Mouse (Mus musculus): ENCODE results near the gene St6galnac4.

The St6galnac4 gene

DNA sequence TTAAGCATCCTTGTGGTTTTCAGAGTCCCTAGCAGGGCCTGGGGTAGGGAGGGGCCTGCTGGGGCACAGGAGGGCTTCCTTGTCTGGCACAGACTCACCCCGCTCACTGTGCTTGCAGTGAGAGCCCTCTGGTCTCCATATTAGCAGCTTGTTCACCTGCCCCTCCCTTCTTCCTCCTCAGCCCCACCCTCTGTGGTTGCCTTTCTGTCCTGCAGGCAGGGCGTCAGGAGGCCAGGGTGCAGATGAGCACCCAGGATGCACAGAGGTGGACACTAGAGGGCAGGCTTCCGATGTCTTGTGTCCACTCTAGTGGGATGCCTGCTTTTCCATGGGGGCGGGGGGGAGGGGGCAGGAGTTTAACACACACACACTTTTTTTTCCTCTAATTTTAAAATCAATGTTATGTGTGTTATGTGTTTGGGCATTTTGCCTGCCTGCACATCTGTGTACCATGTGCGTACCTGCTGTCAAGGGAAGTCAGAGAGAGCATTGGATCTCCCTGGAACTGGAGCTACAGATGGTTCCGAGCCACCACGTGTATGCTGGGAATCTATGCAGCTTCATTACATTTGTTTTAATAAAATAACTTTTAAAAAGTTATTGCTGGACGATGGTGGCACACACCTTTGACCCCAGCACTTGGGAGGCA lies 14.6 kb downstream of the St6galnac4 start:
- DNase-seq (ENCODE audit: inconsistent ontology term) = no peak

DNA sequence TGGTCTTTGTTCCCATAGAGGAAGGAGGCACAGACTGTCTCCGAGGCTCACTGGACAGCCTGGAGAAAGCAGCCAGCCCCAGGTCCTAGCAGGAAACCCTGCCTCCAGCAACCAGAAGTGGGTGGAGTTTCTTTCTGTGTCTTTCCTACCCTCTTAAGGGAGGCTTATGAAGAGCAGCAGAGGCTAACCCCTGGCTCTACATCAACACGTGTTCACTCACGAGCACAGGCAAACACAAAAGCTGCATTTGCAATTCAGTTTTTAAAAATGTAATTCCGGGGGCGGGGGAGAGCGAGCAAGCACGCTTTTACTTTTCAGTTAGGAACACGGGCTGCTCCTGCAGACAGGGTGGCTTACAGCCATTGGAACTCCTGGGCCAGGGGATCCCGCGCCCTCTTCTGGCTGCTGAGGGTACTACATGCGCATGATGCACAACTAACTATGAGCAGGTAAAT lies 15.7 kb downstream of the St6galnac4 start:
- DNase-seq (ENCODE audit: inconsistent ontology term) = peak; percentile 81

DNA sequence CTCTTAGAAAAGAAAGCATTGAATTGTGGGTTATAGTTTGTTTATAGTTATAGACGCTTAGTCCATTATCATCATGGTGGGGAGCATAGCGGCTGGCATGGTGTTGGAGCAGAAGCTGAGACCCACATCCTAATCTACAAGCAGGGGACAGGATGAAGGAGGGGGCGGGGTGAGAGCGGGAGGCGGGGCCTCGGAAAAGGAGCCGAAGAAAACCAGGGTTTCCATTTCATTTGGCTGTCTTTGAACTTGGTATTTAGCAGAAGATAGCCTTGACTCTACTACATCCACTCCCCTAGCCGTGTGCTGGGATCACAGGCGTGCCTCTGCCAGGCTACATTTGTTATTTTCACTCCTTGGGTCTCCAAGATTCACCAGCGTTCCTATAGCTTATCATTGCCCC lies 17.7 kb downstream of the St6galnac4 start:
- DNase-seq (ENCODE audit: inconsistent ontology term) = no peak

- DNase-seq (ENCODE audit: inconsistent ontology term) = peak; percentile 86
Measured at GRCm38 (mm10) chr2:32606161-32607142, 19.6 kb downstream of the St6galnac4 start.

DNA sequence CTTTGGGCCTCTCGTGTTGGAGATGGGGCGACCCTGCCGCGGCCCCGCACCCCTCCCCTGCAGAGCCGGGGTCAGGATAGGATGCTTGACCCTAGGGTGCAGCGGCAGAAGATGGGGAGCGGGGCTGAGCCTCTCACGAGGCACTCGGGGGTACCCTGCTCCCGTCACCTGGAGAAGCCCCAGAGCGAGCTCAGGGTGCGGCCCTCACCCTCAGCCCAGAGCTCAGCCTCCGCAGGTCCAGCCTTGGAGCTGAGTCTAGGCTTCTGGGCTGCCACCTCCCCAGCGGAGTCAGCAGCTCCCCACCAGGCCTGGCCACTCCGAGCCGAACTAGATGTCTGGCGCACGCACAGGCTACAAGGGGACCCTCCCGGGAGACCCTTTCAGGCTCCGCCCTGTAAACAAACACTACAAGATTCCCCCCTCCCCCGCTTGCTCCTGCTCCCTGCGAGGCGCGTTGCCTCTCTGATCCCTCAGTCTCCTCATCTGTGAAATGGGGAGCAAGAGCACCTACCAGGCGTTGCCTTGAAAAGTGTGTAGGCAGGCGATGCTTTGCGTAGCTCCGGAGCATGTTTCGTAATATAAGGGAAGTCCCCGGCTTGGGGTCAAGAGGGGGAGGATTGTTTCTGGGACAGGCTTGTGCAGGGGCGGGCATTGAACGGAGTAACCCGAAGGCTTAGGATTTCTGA lies 20.5 kb downstream of the St6galnac4 start:
- DNase-seq (ENCODE audit: inconsistent ontology term) = peak; percentile 51

DNA sequence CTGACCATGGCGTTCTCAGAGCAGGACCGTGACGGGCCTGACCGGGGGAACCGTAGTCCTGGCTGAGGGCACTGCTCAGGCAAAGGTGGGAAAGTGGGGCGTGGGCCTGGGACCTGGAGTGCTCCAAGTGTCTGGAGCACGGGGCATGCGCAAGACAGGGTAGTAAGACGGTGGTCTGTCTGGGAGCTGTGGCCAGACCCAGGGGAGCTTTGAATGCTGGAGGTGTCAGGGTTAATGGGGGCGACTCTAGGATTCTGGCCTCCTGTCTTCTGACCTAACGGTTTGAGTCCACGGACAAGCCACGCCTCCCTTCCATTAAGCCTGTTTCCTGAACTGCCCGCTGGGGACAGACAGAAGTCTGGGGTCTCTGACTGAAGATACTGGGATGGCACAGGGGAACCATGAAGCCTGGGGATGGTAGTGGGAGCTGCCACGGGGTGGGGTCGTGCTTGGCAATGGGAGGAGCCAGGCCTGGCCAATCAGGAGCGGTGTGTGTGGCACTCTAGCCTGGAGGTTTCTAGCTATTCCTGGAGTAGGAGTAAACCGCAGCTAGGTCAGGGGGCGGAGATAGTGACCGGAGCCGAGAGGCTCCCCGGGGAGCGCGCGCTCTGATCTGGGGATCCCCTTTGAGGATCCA lies 21.4 kb downstream of the St6galnac4 start:
- DNase-seq (ENCODE audit: inconsistent ontology term) = peak; percentile 89

GRCm38 (mm10) chr2:32608778-32609435 lies 22.0 kb downstream of the St6galnac4 start:
- DNase-seq (ENCODE audit: inconsistent ontology term) = no peak

DNA sequence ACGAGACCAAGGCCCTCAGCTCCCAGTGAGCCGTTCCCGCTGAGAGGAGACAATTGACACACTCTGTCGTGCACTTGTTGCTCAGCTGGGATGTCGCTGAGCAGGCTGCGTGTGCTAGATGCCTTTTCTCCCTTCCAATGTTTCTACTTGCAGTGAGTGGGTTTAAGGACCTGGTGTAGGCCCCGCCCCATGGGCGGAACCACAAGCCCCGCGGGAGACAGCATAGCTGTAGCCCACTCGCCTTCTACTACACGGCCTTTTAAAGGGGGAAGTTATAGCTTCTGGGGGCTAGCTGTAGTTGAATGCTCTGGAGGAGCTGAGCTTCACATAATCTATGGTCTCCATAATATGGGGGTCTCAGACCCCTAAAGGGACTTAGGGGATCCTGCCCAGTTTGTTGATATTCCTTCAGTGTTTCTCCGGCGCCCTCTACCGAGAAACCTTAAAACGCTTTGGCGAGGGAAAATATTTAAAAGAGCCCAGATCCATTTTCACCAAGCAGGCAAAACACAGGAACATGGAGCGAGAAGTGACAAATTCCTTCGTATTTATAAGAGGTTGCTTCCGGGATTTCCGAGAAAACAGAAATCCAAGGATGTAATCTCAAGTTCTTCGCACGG lies 23.8 kb downstream of the St6galnac4 start:
- peak; percentile 60 for DNase-seq (ENCODE audit: inconsistent ontology term)

DNA sequence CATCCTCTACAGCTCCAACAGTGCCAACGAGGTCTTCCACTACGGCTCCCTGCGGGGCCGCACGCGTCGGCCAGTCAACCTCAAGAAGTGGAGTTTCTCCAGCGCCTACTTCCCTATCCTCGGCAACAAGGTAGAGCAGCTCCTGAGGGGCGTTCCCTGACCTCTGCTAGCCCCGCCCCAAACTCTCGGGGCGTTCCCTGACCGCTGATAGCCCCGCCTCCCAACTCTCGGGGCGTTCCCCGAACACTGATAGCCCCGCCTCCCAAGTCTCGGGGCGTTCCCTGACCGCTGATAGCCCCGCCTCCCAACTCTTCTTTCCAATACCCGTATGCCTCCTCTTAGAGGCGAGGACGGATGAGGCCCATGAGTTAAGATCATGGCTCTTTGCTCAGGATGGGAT lies 25.4 kb downstream of the St6galnac4 start:
- DNase-seq (ENCODE audit: inconsistent ontology term) = no peak

- DNase-seq (ENCODE audit: inconsistent ontology term) = no peak
Measured at GRCm38 (mm10) chr2:32617109-32617508, 30.2 kb downstream of the St6galnac4 start.

GRCm38 (mm10) chr2:32617601-32618000 lies 30.7 kb downstream of the St6galnac4 start:
- DNase-seq (ENCODE audit: inconsistent ontology term) = no peak

DNA sequence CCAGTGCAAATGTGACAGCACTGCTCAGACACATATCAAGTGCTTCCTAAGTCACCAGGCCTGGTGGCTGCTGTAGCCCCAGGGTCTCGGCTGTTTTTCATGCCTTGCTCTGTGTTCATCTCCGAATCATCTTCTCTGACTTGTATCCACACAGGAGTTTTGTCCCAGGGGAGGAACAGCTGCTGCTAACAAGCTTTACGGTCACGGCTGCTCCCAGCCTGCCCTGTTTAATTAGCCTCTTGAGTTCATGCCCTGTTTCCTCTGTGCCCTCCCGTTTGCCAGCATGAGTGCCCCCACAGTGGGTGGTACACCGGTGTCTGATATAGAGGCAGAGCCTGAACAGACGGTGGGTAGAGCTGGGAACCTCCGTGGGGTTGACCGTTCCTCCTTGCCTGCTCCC lies 31.2 kb downstream of the St6galnac4 start:
- peak; percentile 42 for DNase-seq (ENCODE audit: inconsistent ontology term)

- DNase-seq (ENCODE audit: inconsistent ontology term) = no peak
Measured at GRCm38 (mm10) chr2:32620682-32621516, 34.0 kb downstream of the St6galnac4 start.

DNA sequence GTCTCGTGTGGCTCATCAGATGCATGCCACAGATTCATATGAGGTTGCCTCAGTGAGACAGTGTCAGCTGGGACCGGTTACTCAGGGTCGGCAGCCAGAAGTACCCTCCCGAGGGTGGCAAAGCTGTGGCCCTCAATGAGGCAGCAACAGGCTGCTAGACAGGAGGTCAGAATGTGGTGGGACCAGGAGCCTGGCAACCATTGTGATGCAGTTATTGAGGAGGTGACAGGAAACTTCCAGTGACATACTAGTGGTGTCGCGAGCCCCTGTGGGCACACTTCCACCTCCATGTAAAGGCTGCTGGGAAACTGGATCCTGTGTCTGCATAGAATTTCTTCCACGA lies 34.6 kb downstream of the St6galnac4 start, which contains the start of gene Ak1:
Ak1 (plus strand) TSS at position 242 of the 343 bp plus-strand sequence.
- DNase-seq (ENCODE audit: inconsistent ontology term) = peak; percentile 91

- DNase-seq (ENCODE audit: inconsistent ontology term) = no peak
Measured at GRCm38 (mm10) chr2:32624111-32624748, 37.3 kb downstream of the St6galnac4 start.

DNA sequence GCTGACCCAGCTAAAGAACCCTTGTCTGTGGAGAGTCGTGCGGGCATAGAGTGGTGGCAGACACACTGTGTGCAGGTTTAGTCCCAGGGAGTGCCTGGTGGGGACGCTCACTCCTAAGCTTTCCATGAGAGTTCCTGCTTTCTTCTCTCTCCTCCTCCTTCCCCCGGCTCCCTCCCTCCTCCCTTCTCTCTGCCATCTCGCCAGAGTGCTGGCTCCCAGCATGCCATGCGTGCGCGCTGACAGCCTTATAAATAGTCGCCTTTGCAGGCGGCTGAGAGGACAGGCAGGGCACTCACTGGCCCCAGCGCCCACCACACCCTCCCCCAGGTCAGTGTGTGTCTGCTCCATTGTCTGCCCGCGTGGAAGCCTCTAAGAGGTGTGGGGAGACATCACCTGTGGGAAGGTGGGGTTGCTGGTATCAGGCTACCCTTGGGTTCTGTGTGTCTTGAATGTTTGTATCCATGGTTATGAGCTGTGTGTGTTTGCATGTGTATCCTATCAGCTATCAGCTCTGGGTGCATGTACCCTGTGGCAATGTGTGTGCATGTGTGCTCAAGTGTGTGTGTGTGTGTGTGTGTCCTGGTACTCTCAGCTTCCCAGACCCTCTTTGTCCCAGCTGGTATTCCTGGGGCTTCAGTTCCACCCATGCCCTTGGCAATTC lies 38.4 kb downstream of the St6galnac4 start:
- DNase-seq (ENCODE audit: inconsistent ontology term) = peak; percentile 75

GRCm38 (mm10) chr2:32625873-32626694 lies 39.2 kb downstream of the St6galnac4 start:
- peak; percentile 57 for DNase-seq (ENCODE audit: inconsistent ontology term)
